Mouse (Mus musculus) lung, embryonic 14.5 days (tissue): Measurements from ENCODE around the gene Gm49373. TPM values are rescaled to one million over a fixed set of nuclear protein-coding genes. Genes with fewer than 3 reads are reported as not detected.

Experiments used
- ATAC-seq: fragments of 200-750 bp; cut with Nextera tagmentation; 2 replicates; pipeline ENCODE4 v1.8.0; 2017; ENCODE audit warnings: mild to moderate bottlenecking, moderate TSS enrichment, moderate library complexity; ENCODE audit not compliant: insufficient read depth
- DNase-seq: peaks from one replicate; pipeline ENCODE4 v3.0.0-alpha.2; 2015
- H3K27ac ChIP-seq: fragments of 300-500 bp; sonication (generic); 2 replicates; pipeline ENCODE4 v1.5.1; 2014; ENCODE audit warnings: low read depth, mild to moderate bottlenecking, moderate library complexity
- H3K27me3 ChIP-seq: fragments of 300-500 bp; sonication (generic); 2 replicates; pipeline ENCODE4 v1.6.1; 2014; ENCODE audit warnings: low read length, control low read depth; ENCODE audit not compliant: insufficient read depth
- H3K36me3 ChIP-seq: fragments of 300-500 bp; sonication (generic); 2 replicates; pipeline ENCODE4 v1.6.1; 2014; ENCODE audit warnings: control low read depth; ENCODE audit not compliant: insufficient read depth
- H3K4me1 ChIP-seq: fragments of 300-500 bp; sonication (generic); 2 replicates; pipeline ENCODE4 v1.6.1; 2014; ENCODE audit warnings: antibody characterized with exemption, control low read depth; ENCODE audit not compliant: insufficient read depth
- H3K4me2 ChIP-seq: fragments of 300-500 bp; sonication (generic); 2 replicates; pipeline ENCODE4 v1.6.1; 2014; ENCODE audit warnings: mild to moderate bottlenecking
- H3K4me3 ChIP-seq: fragments of 300-500 bp; sonication (generic); 2 replicates; pipeline ENCODE4 v1.5.1; 2014; ENCODE audit warnings: low read depth, low read length
- H3K9ac ChIP-seq: fragments of 300-500 bp; sonication (generic); 2 replicates; pipeline ENCODE4 v1.6.1; 2014
- H3K9me3 ChIP-seq: fragments of 300-500 bp; sonication (generic); 2 replicates; pipeline ENCODE4 v1.6.1; 2016; ENCODE audit warnings: low read depth, low read length, control low read depth
- CTCF ChIP-seq: IDR thresholded peaks from 2 replicates; pipeline ENCODE4 v1.5.1; 2016; ENCODE audit warnings: antibody characterized with exemption, low read depth
- WGBS: fragments of 180-500 bp; shearing (Covaris S2); extraction: QIAGEN DNeasy Blood & Tissue Kit; methylation state at CpG from one replicate; pipeline ENCODE4 v1.1.7; 2014; 5-methylcytosine and 5-hydroxymethylcytosine counted together
- microRNA counts: library from miRNA; unstranded; fragments of <30 nt; microRNA quantifications from one replicate; lab custom pipeline; 2016
- microRNA-seq: library from miRNA; unstranded; fragments of <30 nt; microRNA quantifications from one replicate; pipeline ENCODE4, GENCODE M21; 2016; ENCODE audit warnings: borderline number of aligned reads
- polyA plus RNA-seq: library from polyadenylated mRNA; unstranded; fragments of >200 nt; fragmentation: Nextera tagmentation; extraction: Ambion mirVana; gene quantifications from 2 replicates; pipeline ENCODE4 v1.2.1, GENCODE M21; 2014

Gm49373 gene
- polyA plus RNA-seq, 1 experiment from 2014 or later: 0.78 TPM

GRCm38 (mm10) chr9:21014691-21015570 lies 58.0 kb downstream of the Gm49373 start:
- TF ChIP-seq CTCF: no peak
- H3K27ac ChIP-seq: peak overlapping the region; percentile 36
- peaks cover 3% of the 10 kb centered on the region; the same call in 1 of the 2 replicates for H3K4me1 ChIP-seq
- peak overlapping the region; percentile 42 for H3K4me3 ChIP-seq
- H3K36me3 ChIP-seq: no peaks in the 10 kb centered on the region
- no peaks in the 10 kb centered on the region for H3K9me3 ChIP-seq
- H3K27me3 ChIP-seq: peaks cover 35% of the 10 kb centered on the region
- H3K4me2 ChIP-seq: peak overlapping the region; percentile 72
- H3K9ac ChIP-seq: peak overlapping the region; percentile 42; the same call in 1 of the 2 replicates
- DNase-seq (peak; percentile 62), ATAC-seq (peak; percentile 35; the same call in 1 of the 2 replicates)
- WGBS: 3% methylated on average over 29 of the region's 29 CpGs

MicroRNAs within 50 kb of the gene (microRNA counts, 519-probe panel; counts per million panel counts)
- 3,168 counts per million, percentile 61 among the panel's probes with 10 or more counts for microRNA mmu-miR-1900 (lab: Ali Mortazavi, UCI)

Small RNA genes lying within 50 kb of the gene (microRNA-seq; reads per million reads assigned to microRNA genes)
- not detected for gene Mir1900
- not detected for gene Mir7082

Other genes with a start within 250 kb of the Gm49373 start
- 8.0 and 9.4 TPM in 2 replicates for gene A230050P20Rik, start 204.5 kb downstream of the Gm49373 start, polyA plus RNA-seq
- gene Angptl6, start 193.4 kb downstream of the Gm49373 start, polyA plus RNA-seq: 1.9 and 2.9 TPM in 2 replicates
- 77.3 and 83.6 TPM in 2 replicates for gene Ppan, start 184.9 kb downstream of the Gm49373 start, polyA plus RNA-seq
- 295 and 296 TPM in 2 replicates for gene Eif3g, start 174.5 kb downstream of the Gm49373 start, polyA plus RNA-seq
- gene Dnmt1, start 113.2 kb downstream of the Gm49373 start, polyA plus RNA-seq: 77.0 and 82.1 TPM in 2 replicates
- gene S1pr2, start 96.3 kb downstream of the Gm49373 start, polyA plus RNA-seq: 58.0 and 62.3 TPM in 2 replicates
- gene Mrpl4, start 70.4 kb downstream of the Gm49373 start, polyA plus RNA-seq: 156 and 166 TPM in 2 replicates
- gene Icam1, start 57.1 kb downstream of the Gm49373 start, polyA plus RNA-seq: 33.6 and 41.5 TPM in 2 replicates
- gene Icam4, start 43.7 kb downstream of the Gm49373 start, polyA plus RNA-seq: 1.5 TPM in 2 replicates
- gene Icam5, start 41.0 kb downstream of the Gm49373 start, polyA plus RNA-seq: 0.09 and 0.31 TPM in 2 replicates
- gene Zglp1, start 6.0 kb downstream of the Gm49373 start, polyA plus RNA-seq: 1.4 TPM in 1 of 2 replicates, not detected in the other
- 59.4 and 66.1 TPM in 2 replicates for gene Fdx1l, start 518 bp upstream of the Gm49373 start, polyA plus RNA-seq
- 2.3 and 3.0 TPM in 2 replicates for gene Gm38431, start 18.9 kb upstream of the Gm49373 start, polyA plus RNA-seq
- gene Raver1, start 18.9 kb upstream of the Gm49373 start, polyA plus RNA-seq: 106 and 113 TPM in 2 replicates
- gene Tyk2, start 58.1 kb upstream of the Gm49373 start, polyA plus RNA-seq: 9.5 and 12.5 TPM in 2 replicates
- 352 and 353 TPM in 2 replicates for gene Cdc37, start 76.9 kb upstream of the Gm49373 start, polyA plus RNA-seq
- gene Pde4a, start 92.6 kb upstream of the Gm49373 start, polyA plus RNA-seq: 8.4 and 9.4 TPM in 2 replicates
- 42.8 and 44.6 TPM in 2 replicates for gene Keap1, start 166.3 kb upstream of the Gm49373 start, polyA plus RNA-seq
- gene S1pr5, start 175.3 kb upstream of the Gm49373 start, polyA plus RNA-seq: not detected in 2 replicates
- 33.7 and 34.7 TPM in 2 replicates for gene Atg4d, start 192.2 kb upstream of the Gm49373 start, polyA plus RNA-seq
- 12.2 and 14.3 TPM in 2 replicates for gene Kri1, start 214.9 kb upstream of the Gm49373 start, polyA plus RNA-seq
- 45.3 and 48.1 TPM in 2 replicates for gene Cdkn2d, start 218.3 kb upstream of the Gm49373 start, polyA plus RNA-seq
- gene Ap1m2, start 239.2 kb upstream of the Gm49373 start, polyA plus RNA-seq: 45.7 and 45.8 TPM in 2 replicates
- 122 TPM in 2 replicates for gene Slc44a2, start 247.6 kb upstream of the Gm49373 start, polyA plus RNA-seq